Mouse (Mus musculus): ENCODE data around the gene Maml3. TPM values are rescaled to one million over a fixed set of nuclear protein-coding genes. Genes with fewer than 3 reads are reported as not detected.

Gene Maml3
- polyA plus RNA-seq, 1 experiment from 2014 or later: 3.6 TPM

DNA sequence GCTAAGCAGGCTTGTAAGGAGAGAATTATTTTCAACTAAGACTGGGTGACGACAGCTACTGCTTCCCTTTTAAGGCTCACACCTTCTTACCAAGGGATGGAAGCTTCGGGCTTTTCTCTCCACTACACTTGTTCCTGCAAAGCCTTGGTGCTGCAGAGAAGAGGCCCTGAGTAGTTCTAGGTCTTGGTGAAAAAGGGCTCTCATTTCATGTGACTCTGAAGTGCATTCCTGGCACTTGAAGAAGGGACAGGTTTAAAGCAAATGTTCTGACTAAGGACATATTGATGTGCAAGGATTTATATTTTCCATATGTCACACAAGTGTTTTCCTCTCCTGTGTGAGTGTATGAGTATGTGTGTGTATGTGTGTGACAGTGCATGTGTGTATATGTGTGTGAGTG, 134.4 kb downstream of the Maml3 start:
- 58% methylated on average over 2 of the region's 2 CpGs for WGBS
- no peak for DNase-seq (ENCODE audit: low spot score)
- no peaks in the 10 kb centered on the region for H3K9me3 ChIP-seq

DNA sequence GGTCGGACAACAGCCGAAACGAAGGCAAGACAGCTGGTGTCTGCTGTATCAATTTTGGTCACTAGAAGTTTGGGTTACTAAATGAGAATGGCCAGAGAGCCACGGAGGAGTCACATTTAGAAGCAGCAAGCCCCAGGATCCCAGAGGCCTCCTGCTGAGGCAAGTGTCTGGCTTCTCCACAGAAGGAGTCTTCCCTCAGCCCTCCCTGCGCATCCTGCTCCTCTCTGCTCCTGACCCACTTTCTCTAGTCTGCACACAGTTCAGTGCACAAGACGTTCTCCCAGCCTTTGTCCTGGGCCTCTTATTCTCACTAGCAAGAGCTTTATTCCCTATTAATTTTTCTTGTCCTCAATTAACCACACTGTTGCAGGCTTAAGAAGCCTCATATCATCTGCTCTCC, 135.4 kb downstream of the Maml3 start:
- WGBS: 79% methylated on average over 6 of the region's 6 CpGs
- Histone ChIP-seq H3K27ac (no peak overlapping the region), H3K4me3 (no peak overlapping the region), H3K36me3 (no peaks in the 10 kb centered on the region), H3K9me3 (no peaks in the 10 kb centered on the region), H3K27me3 (ENCODE audit: insufficient read depth, poor library complexity, severe bottlenecking) (no peaks in the 10 kb centered on the region), H3K4me1 (peaks cover 24% of the 10 kb centered on the region)
- no peak for DNase-seq (ENCODE audit: low spot score)

More for the DNA sequence above, 134.4 kb downstream of the Maml3 start:
- H3K27ac ChIP-seq: no peak overlapping the region
- no peaks in the 10 kb centered on the region for H3K36me3 ChIP-seq
- peaks cover 13% of the 10 kb centered on the region for H3K4me1 ChIP-seq
- no peak overlapping the region for H3K4me3 ChIP-seq
- no peaks in the 10 kb centered on the region for H3K27me3 ChIP-seq (ENCODE audit: insufficient read depth, poor library complexity, severe bottlenecking)

DNA sequence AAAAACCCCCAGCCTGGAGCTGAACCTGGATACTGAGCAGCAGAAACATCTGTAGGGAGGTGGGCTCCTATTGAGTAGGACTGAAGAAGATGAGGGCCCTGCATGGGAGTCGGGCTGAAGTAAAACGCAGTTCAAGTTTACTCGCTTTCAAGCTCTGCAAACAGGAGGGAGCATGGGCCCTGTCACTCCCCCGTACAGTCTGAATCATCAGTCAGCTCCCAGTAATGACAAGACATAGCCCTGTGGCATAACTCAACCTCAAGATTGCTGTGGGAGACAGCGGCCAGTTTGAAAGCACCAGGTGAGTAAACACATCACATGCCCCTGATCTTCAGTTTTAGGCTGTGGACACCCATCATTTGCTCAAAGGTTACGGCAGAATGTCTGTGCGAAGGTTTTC, 139.0 kb downstream of the Maml3 start:
- Histone ChIP-seq H3K27me3 (ENCODE audit: insufficient read depth, poor library complexity, severe bottlenecking) (no peaks in the 10 kb centered on the region), H3K36me3 (no peaks in the 10 kb centered on the region), H3K27ac (peak overlapping the region; percentile 59), H3K4me3 (no peak overlapping the region), H3K9me3 (no peaks in the 10 kb centered on the region), H3K4me1 (peaks cover 39% of the 10 kb centered on the region)
- 56% methylated on average over 7 of the region's 7 CpGs for WGBS
- no peak for DNase-seq (ENCODE audit: low spot score)

DNA sequence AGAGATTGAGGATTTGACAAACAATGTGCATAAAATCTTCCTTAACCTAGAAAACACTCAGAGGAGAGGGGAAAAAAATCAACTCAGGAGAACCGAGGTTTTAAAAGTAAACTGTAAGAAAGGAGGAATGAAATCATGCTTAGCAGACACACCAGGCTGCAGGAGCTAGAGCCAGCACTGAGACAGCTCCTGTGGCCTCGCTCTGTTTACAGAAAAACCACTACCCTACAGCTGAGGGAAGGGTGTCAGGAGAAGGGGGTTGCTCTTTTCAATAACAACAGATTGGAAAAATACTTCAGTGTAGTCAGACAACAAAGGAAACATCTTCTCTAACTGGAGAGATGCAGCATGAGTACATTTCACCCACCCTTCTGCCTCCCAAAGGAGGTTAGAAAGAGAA, 139.4 kb downstream of the Maml3 start:
- Histone ChIP-seq H3K36me3 (no peaks in the 10 kb centered on the region), H3K9me3 (no peaks in the 10 kb centered on the region), H3K27me3 (ENCODE audit: insufficient read depth, poor library complexity, severe bottlenecking) (no peaks in the 10 kb centered on the region), H3K27ac (peak overlapping the region; percentile 59), H3K4me3 (no peak overlapping the region), H3K4me1 (peaks cover 36% of the 10 kb centered on the region)
- no peak for DNase-seq (ENCODE audit: low spot score)
- 35% methylated on average over 2 of the region's 2 CpGs for WGBS

DNA sequence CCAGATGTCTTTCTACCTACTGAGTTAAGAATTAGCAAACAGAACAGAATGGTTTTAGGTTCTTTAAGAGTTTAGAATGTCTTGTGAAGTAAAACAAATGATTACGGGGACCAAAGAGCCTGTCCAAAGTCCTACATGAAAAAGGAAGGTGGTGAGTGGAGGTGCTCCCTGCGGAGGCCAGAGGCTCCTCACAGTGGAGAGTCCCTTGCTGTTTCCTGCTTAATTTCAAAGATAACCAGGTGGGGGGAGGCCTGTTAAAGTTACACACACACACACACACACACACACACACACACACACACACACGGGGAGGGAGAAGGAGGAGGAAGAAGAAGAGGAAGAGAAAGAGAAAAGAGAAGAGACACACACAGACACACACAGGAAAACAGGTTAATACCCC, 139.9 kb downstream of the Maml3 start:
- 19% methylated on average over 3 of the region's 3 CpGs for whole genome bisulfite sequencing
- Histone ChIP-seq H3K9me3 (no peaks in the 10 kb centered on the region), H3K4me3 (no peak overlapping the region), H3K4me1 (peaks cover 33% of the 10 kb centered on the region), H3K27me3 (ENCODE audit: insufficient read depth, poor library complexity, severe bottlenecking) (no peaks in the 10 kb centered on the region), H3K27ac (peak overlapping the region; percentile 59), H3K36me3 (no peaks in the 10 kb centered on the region)
- DNase-seq (ENCODE audit: low spot score): no peak

DNA sequence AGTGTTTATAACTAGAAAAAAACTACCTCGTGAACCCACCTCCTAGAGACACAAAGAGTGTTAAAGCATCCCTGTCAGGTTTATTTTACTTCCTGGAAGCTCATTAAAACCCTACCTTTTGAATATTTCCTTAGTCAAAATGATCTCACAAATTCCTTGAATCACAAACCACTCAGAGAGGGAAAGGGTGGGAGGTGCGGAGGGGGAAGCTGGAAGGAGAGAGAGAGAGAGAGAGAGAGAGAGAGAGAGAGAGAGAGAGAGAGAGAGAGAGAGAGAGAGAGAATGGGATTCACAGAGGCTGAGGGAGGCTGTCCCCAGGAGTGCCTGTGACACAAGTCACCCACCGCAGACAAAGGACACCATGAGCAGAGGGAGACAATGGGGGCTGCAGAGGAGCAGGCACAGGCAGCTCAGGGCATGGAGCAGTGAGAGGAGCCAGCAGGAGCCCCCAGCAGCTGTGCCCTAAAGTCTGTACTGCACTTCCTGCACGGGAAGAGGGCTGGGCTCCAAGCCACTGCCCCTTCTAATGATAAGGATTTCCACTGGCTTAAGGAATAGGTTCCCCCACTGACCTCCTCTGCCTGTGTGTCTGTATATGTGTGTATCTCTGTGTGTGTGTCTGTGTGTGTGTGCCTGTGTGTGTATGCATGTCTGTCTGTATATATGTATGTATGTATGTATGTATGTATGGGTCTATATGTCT, 140.8 kb downstream of the Maml3 start:
- H3K4me3 ChIP-seq: 0 out of 2 replicates have a peak overlapping the region, but pooled peaks have one; percentile 8
- no peaks in the 10 kb centered on the region for H3K9me3 ChIP-seq
- WGBS: 23% methylated on average over 4 of the region's 4 CpGs
- H3K36me3 ChIP-seq: no peaks in the 10 kb centered on the region
- H3K4me1 ChIP-seq: peaks cover 33% of the 10 kb centered on the region
- DNase-seq (ENCODE audit: low spot score): no peak
- peak overlapping the region; percentile 80 for H3K27ac ChIP-seq
- H3K27me3 ChIP-seq (ENCODE audit: insufficient read depth, poor library complexity, severe bottlenecking): no peaks in the 10 kb centered on the region

DNA sequence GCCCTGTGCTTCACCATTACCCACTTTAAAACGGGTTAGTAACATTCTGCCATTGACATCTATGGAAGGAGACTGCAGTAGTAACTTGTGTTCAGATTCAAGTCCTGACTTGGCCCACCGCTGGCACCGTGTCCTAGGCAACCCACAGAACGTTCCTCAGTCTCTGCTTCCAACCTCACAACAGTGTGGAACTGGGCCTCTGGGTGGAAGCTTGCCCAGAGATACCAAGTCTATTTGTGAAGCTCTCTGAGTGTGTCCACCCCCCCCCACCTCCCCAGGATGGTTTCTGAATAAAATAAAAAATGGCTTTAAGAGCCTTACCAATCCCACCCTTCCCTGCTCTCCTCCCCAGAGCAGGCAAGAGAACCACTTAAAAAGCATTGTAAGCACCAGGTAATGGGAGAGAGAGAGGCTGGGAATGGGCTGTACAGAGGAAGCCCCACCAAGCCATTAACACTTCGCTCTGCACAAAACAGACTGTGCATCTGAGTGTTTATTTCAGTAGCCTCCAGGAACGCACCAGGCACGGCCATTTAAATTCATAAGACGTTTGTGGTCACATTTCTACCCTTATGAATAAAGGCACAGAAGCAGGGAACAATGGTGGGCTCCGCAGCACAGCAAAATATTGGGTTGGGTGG, 141.6 kb downstream of the Maml3 start:
- no peak overlapping the region; the same call in 1 of the 2 replicates for H3K27ac ChIP-seq
- no peak overlapping the region for H3K4me3 ChIP-seq
- H3K9me3 ChIP-seq: no peaks in the 10 kb centered on the region
- no peak for DNase-seq (ENCODE audit: low spot score)
- WGBS: 82% methylated on average over 9 of the region's 9 CpGs
- no peaks in the 10 kb centered on the region for H3K36me3 ChIP-seq
- peaks cover 33% of the 10 kb centered on the region for H3K4me1 ChIP-seq
- H3K27me3 ChIP-seq (ENCODE audit: insufficient read depth, poor library complexity, severe bottlenecking): no peaks in the 10 kb centered on the region

DNA sequence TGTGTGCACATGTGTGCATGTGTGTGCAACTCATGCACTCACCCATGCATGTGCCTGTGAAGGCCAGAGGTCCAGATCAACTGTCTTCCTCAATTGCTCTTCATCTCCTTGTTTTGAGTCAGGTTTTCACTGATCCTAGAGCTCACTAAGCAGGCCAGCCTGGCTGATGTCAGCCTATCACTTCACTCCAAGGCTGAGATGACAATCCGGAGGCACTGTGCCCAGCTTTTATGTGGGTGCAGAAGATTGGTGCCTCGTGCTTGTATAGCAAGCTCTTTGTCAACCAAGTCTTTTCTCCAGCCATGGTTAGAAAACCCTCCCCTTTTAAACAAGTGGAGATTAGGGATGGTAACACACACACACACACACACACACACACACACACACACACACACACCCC, 146.1 kb downstream of the Maml3 start:
- Histone ChIP-seq H3K4me1 (peaks cover 28% of the 10 kb centered on the region; the same call in 1 of the 2 replicates), H3K4me3 (no peak overlapping the region), H3K27ac (no peak overlapping the region), H3K36me3 (no peaks in the 10 kb centered on the region), H3K9me3 (no peaks in the 10 kb centered on the region), H3K27me3 (ENCODE audit: insufficient read depth, poor library complexity, severe bottlenecking) (no peaks in the 10 kb centered on the region)
- WGBS: 71% methylated on average over 2 of the region's 2 CpGs
- no peak for DNase-seq (ENCODE audit: low spot score)

DNA sequence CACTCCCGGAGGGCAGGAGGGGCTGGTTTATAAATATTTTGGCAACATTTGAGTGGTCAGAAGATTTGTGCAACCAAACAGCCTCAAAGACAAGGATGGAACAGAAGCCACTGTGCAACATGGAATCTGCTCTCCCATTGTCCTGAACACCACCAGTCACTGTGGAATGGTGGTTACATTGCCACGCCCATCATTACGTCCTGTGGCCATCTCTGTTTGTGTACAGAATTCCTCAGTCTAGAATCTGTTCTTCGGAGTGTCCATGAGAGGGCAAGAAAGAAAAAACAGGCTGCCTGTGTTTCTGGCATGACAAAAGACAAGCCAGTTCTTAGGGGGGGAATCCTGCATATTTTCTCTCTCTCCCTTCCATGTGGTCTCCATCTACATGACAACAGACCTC, 150.4 kb downstream of the Maml3 start:
- Histone ChIP-seq H3K36me3 (no peaks in the 10 kb centered on the region), H3K4me3 (no peak overlapping the region), H3K27ac (no peak overlapping the region), H3K9me3 (no peaks in the 10 kb centered on the region), H3K27me3 (ENCODE audit: insufficient read depth, poor library complexity, severe bottlenecking) (no peaks in the 10 kb centered on the region), H3K4me1 (peaks cover 35% of the 10 kb centered on the region)
- 76% methylated on average over 4 of the region's 4 CpGs for WGBS
- DNase-seq (ENCODE audit: low spot score): no peak

DNA sequence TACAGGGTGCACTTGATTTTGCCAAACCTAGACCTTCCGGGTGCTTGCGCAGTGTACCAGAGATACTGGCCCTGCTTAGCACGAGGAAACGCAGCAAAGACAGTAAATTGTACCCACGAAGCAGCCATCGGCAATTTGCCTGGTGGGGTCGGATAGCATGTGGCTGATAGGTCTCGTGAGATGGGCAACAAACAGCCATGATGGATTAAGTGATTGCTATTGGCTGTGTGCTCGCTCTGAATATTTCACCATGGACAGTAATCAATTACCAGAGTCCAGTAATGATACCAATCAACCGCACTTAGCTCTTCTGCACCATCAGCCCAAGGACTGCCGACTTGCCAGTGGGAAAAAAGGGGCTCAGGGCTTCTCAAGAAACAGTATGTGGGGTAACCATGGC, 150.9 kb downstream of the Maml3 start:
- Histone ChIP-seq H3K27ac (no peak overlapping the region), H3K27me3 (ENCODE audit: insufficient read depth, poor library complexity, severe bottlenecking) (no peaks in the 10 kb centered on the region), H3K9me3 (no peaks in the 10 kb centered on the region), H3K4me3 (no peak overlapping the region), H3K36me3 (no peaks in the 10 kb centered on the region), H3K4me1 (peaks cover 35% of the 10 kb centered on the region)
- 86% methylated on average over 11 of the region's 11 CpGs for WGBS
- no peak for DNase-seq (ENCODE audit: low spot score)

DNA sequence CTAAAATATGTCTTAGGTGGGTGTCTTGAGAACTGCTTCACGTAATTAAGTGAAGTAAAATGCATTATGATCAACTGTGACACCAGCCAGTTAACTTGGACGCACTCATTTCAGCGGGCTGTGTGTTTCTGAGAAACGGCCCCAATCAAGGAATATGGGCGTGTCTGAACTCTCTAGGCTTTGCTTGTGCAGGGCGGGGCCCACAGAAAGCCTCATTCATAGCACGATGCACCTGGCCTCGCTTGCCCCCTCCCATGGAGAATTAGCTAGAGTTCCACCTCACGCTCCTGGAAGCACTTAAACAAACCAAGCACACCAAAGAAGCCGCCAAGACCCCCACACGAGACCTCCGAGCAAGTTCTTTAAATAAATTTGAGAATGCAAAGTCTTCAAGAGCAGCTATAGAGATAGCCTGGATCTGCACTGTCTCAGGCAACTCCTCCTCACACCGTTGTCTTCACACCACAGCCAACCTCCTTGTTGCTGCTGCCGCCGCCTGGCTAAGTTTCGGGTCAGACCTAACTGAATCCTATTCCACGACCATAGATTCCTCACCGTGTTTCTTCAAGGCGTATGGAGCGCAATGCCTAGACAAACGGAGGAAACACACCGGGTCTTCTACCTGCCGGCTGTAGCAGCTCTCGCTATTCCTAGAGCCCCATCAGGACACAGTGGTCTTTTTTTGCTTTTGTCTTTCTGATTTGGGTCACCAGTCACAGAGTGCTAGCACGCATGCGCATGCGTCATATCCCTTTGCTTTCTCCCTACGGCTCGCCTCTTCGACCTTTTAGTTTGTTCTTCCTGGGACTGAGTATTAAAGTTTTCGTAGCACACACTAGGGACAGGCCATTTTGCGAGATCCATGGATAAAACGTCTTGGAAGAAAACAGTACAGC, 151.9 kb downstream of the Maml3 start:
- no peaks in the 10 kb centered on the region for H3K36me3 ChIP-seq
- no peak overlapping the region for H3K27ac ChIP-seq
- H3K9me3 ChIP-seq: no peaks in the 10 kb centered on the region
- H3K4me3 ChIP-seq: peak overlapping the region; percentile 32
- H3K4me1 ChIP-seq: peaks cover 35% of the 10 kb centered on the region
- no peak for DNase-seq (ENCODE audit: low spot score)
- 57% methylated on average over 33 of the region's 33 CpGs for WGBS
- H3K27me3 ChIP-seq (ENCODE audit: insufficient read depth, poor library complexity, severe bottlenecking): no peaks in the 10 kb centered on the region

DNA sequence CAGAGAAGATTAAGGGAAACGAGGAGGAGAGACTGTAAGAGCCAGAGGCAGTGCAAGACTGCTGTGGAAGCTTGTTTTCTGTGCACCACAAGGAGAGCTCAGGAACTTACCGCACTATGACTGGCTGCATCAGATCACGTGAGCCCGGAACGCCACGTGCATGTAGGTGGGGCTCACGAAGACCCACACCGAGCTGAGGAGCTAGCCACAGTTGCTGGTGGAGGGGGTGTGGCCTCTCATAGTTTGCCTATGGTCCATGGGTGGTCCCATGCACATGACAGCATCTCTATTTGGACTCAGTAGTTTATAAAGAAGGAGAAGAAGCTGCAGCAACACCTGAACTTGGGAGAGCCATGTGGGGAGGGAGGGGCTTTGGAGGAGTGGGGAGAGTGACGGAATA, 152.6 kb downstream of the Maml3 start:
- no peaks in the 10 kb centered on the region for H3K36me3 ChIP-seq
- no peaks in the 10 kb centered on the region for H3K27me3 ChIP-seq (ENCODE audit: insufficient read depth, poor library complexity, severe bottlenecking)
- H3K4me3 ChIP-seq: no peak overlapping the region
- H3K9me3 ChIP-seq: no peaks in the 10 kb centered on the region
- H3K4me1 ChIP-seq: peaks cover 39% of the 10 kb centered on the region
- no peak overlapping the region for H3K27ac ChIP-seq
- DNase-seq (ENCODE audit: low spot score): no peak
- 71% methylated on average over 9 of the region's 9 CpGs for WGBS

DNA sequence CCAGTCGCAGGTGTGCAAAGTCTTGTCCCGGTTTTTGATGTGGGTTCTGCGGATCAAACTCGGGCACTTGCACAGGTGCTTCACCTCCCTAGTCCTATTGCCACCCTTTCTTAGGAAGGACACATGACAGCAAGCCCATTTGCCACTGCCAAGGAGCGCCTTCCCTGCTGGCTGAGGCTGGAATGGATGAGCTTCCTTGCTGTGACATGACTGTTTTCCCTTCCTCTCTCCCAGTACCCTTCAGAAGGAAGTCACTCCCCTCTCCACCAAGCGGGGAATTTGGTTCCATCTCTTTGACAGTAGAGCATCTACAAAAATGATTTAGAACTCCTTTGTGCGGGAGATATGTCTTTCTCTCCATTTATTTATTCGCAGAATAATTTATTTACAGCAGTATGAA, 155.2 kb downstream of the Maml3 start:
- Histone ChIP-seq H3K9me3 (no peaks in the 10 kb centered on the region), H3K4me3 (no peak overlapping the region), H3K4me1 (peaks cover 36% of the 10 kb centered on the region), H3K27ac (no peak overlapping the region), H3K36me3 (no peaks in the 10 kb centered on the region), H3K27me3 (ENCODE audit: insufficient read depth, poor library complexity, severe bottlenecking) (no peaks in the 10 kb centered on the region)
- WGBS: 80% methylated on average over 8 of the region's 8 CpGs
- no peak for DNase-seq (ENCODE audit: low spot score)
